Mouse (Mus musculus) C2C12 (cell line): ENCODE measurements at regions not wholly inside any gene's neighbourhood (a gene's known extent, or its start where the extent isn't known, plus 50 kb on each side); places are given as distances from the start of the nearest gene placed in this dataset.

Experiments used
- CTCF ChIP-seq: IDR thresholded peaks from one replicate; pipeline ENCODE4 v1.5.1; 2011; ENCODE audit not compliant: control insufficient read depth, insufficient read depth, insufficient read length
- MAX ChIP-seq: IDR thresholded peaks from one replicate; pipeline ENCODE4 v1.6.1; 2011; ENCODE audit warnings: mild to moderate bottlenecking, control low read depth
- MYOD1 ChIP-seq: IDR thresholded peaks from one replicate; pipeline ENCODE4 v1.6.1; 2011; ENCODE audit warnings: low read depth; ENCODE audit not compliant: control insufficient read depth, insufficient read length
- MYOG ChIP-seq: IDR thresholded peaks from one replicate; pipeline ENCODE4 v1.6.1; 2011; ENCODE audit not compliant: control insufficient read depth, insufficient read length; ENCODE audit errors: extremely low read depth
- USF1 ChIP-seq: IDR thresholded peaks from one replicate; pipeline ENCODE4 v1.6.1; 2011; ENCODE audit warnings: low read depth, mild to moderate bottlenecking, control low read depth, moderate library complexity

- no peak for TF ChIP-seq CTCF
- TF ChIP-seq USF1 = no peak
- TF ChIP-seq MYOG = no peak
- no peak for TF ChIP-seq MAX
- no peak for TF ChIP-seq MYOD1
Measured at GRCm38 (mm10) chr9:122691879-122692278, 55.3 kb upstream of the Topaz1 start.
